Mouse (Mus musculus) limb, embryonic 11.5 days (tissue): ENCODE results near the gene Ccdc153. TPM values are rescaled to one million over a fixed set of nuclear protein-coding genes. Genes with fewer than 3 reads are reported as not detected.

Source experiments
- polyA plus RNA-seq: library from polyadenylated mRNA; unstranded; fragments of >200 nt; fragmentation: Nextera tagmentation; extraction: Ambion mirVana; gene quantifications from 2 replicates; pipeline ENCODE4 v1.2.1, GENCODE M21; 2014

The Ccdc153 gene
- polyA plus RNA-seq, 1 experiment from 2014 or later: not detected

Other genes starting within 250 kb of the Ccdc153 start
- gene Thy1, start 197.3 kb upstream of the Ccdc153 start, polyA plus RNA-seq: 0.34 and 0.52 TPM in 2 replicates
- 6.8 and 8.7 TPM in 2 replicates for gene Usp2, start 173.7 kb upstream of the Ccdc153 start, polyA plus RNA-seq
- gene Mfrp, start 138.9 kb upstream of the Ccdc153 start, polyA plus RNA-seq: 0.13 TPM in 1 of 2 replicates, not detected in the other
- gene C1qtnf5, start 133.4 kb upstream of the Ccdc153 start, polyA plus RNA-seq: 0.40 and 0.45 TPM in 2 replicates
- 0.10 TPM in 1 of 2 replicates, not detected in the other for gene Gm49380, start 127.2 kb upstream of the Ccdc153 start, polyA plus RNA-seq
- gene Rnf26, start 127.2 kb upstream of the Ccdc153 start, polyA plus RNA-seq: 76.6 and 77.3 TPM in 2 replicates
- gene Mcam, start 106.2 kb upstream of the Ccdc153 start, polyA plus RNA-seq: 12.7 and 13.4 TPM in 2 replicates
- gene Cbl, start 6.6 kb upstream of the Ccdc153 start, polyA plus RNA-seq: 19.2 and 21.7 TPM in 2 replicates
- gene Pdzd3, start 10.8 kb downstream of the Ccdc153 start, polyA plus RNA-seq: 0.08 TPM in 1 of 2 replicates, not detected in the other
- 2.7 and 3.0 TPM in 2 replicates for gene Nlrx1, start 27.9 kb downstream of the Ccdc153 start, polyA plus RNA-seq
- 3.4 and 3.7 TPM in 2 replicates for gene Abcg4, start 47.9 kb downstream of the Ccdc153 start, polyA plus RNA-seq
- 19.5 and 28.4 TPM in 2 replicates for gene Hinfp, start 65.0 kb downstream of the Ccdc153 start, polyA plus RNA-seq
- gene C2cd2l, start 79.6 kb downstream of the Ccdc153 start, polyA plus RNA-seq: 6.5 and 7.6 TPM in 2 replicates
- 52.3 and 55.8 TPM in 2 replicates for gene Dpagt1, start 85.3 kb downstream of the Ccdc153 start, polyA plus RNA-seq
- gene H2afx, start 94.0 kb downstream of the Ccdc153 start, polyA plus RNA-seq: 507 and 525 TPM in 2 replicates
- 145 and 153 TPM in 2 replicates for gene Hmbs, start 103.6 kb downstream of the Ccdc153 start, polyA plus RNA-seq
- gene Vps11, start 121.0 kb downstream of the Ccdc153 start, polyA plus RNA-seq: 26.4 and 26.6 TPM in 2 replicates
- gene Hyou1, start 138.8 kb downstream of the Ccdc153 start, polyA plus RNA-seq: 36.1 and 39.7 TPM in 2 replicates
- gene Slc37a4, start 156.2 kb downstream of the Ccdc153 start, polyA plus RNA-seq: 10.1 and 10.6 TPM in 2 replicates
- gene Rps25, start 166.5 kb downstream of the Ccdc153 start, polyA plus RNA-seq: 2,256 and 2,311 TPM in 2 replicates
- gene Trappc4, start 166.9 kb downstream of the Ccdc153 start, polyA plus RNA-seq: 141 TPM in 2 replicates
- gene Ccdc84, start 177.9 kb downstream of the Ccdc153 start, polyA plus RNA-seq: 22.0 and 27.1 TPM in 2 replicates
- gene Foxr1, start 200.5 kb downstream of the Ccdc153 start, polyA plus RNA-seq: not detected in 2 replicates
- gene Upk2, start 214.3 kb downstream of the Ccdc153 start, polyA plus RNA-seq: 0.59 and 0.99 TPM in 2 replicates
- 11.6 and 12.3 TPM in 2 replicates for gene Bcl9l, start 242.1 kb downstream of the Ccdc153 start, polyA plus RNA-seq